Mouse (Mus musculus): ENCODE results near the gene Acadvl. TPM values are rescaled to one million over a fixed set of nuclear protein-coding genes. Genes with fewer than 3 reads are reported as not detected.

Gene Acadvl
- total RNA-seq (2014; rRNA removed) (35.9 and 42.7 TPM in 2 replicates), polyA plus RNA-seq (2015; fragmentation: Nextera tagmentation; extraction: Ambion mirVana) (62.1 and 64.2 TPM in 2 replicates)

GRCm38 (mm10) chr11:70014880-70015558 lies at the start of gene Acadvl:
Gene Acadvl (minus strand): TSS chr11:70015411.
- Histone ChIP-seq H3K4me2 (ENCODE audit: low read depth, low read length, poor library complexity, severe bottlenecking) (peak within 1 kb of the TSS; percentile 73), H3K9me3 (ENCODE audit: low read length) (no peaks in the 10 kb centered on the region), H3K9ac (replicated peaks; ENCODE audit: low read length, poor library complexity, severe bottlenecking) (peak within 1 kb of the TSS; percentile 72), H3K4me1 (ENCODE audit: insufficient read depth, low read length) (peaks cover 16% of the 10 kb centered on the region; the same call in 1 of the 2 replicates), H3K27me3 (ENCODE audit: insufficient read depth, low read length) (no peaks in the 10 kb centered on the region), H3K4me3 (ENCODE audit: low read depth, low read length) (peak within 1 kb of the TSS; percentile 59), H3K36me3 (ENCODE audit: insufficient read depth, low read length) (peaks cover 35% of the 10 kb centered on the region), H3K27ac (ENCODE audit: low read depth, low read length) (peak within 1 kb of the TSS; percentile 72)
- peak; percentile 91 for DNase-seq (ENCODE audit: low spot score)
- under 1% methylated on average over 35 of the region's 35 CpGs for WGBS
- TF ChIP-seq CTCF (IDR thresholded peaks at IDR 0.05), result peak; percentile 65
- ATAC-seq (ENCODE audit: low FRiP score), result peak; percentile 66

- DNase-seq (ENCODE audit: low spot score), result no peak
- 69% methylated on average over 3 of the region's 3 CpGs for WGBS
- no peaks in the 10 kb centered on the region for H3K27me3 ChIP-seq (ENCODE audit: insufficient read depth, low read length)
- no peak for ATAC-seq (ENCODE audit: low FRiP score)
- no peak overlapping the region for H3K27ac ChIP-seq (ENCODE audit: low read depth, low read length)
- H3K4me3 ChIP-seq (ENCODE audit: low read depth, low read length), result no peak overlapping the region
- no peak overlapping the region for H3K9ac ChIP-seq (replicated peaks; ENCODE audit: low read length, poor library complexity, severe bottlenecking)
- H3K4me1 ChIP-seq (ENCODE audit: insufficient read depth, low read length), result no peaks in the 10 kb centered on the region
- no peak; the same call in 1 of the 2 replicates for TF ChIP-seq CTCF (IDR thresholded peaks at IDR 0.05)
- no peaks in the 10 kb centered on the region for H3K36me3 ChIP-seq (ENCODE audit: insufficient read depth, low read length)
- no peaks in the 10 kb centered on the region for H3K9me3 ChIP-seq (ENCODE audit: low read length)
- no peak overlapping the region for H3K4me2 ChIP-seq (ENCODE audit: low read depth, low read length, poor library complexity, severe bottlenecking)
Measured at GRCm38 (mm10) chr11:70063053-70063452, 47.8 kb upstream of the Acadvl start.

- no peak for DNase-seq (ENCODE audit: low spot score)
- no peak for ATAC-seq (ENCODE audit: low FRiP score)
- Histone ChIP-seq H3K36me3 (ENCODE audit: insufficient read depth, low read length) (no peaks in the 10 kb centered on the region), H3K9me3 (ENCODE audit: low read length) (no peaks in the 10 kb centered on the region), H3K4me3 (ENCODE audit: low read depth, low read length) (no peak overlapping the region), H3K4me2 (ENCODE audit: low read depth, low read length, poor library complexity, severe bottlenecking) (no peak overlapping the region), H3K9ac (replicated peaks; ENCODE audit: low read length, poor library complexity, severe bottlenecking) (no peak overlapping the region), H3K27ac (ENCODE audit: low read depth, low read length) (no peak overlapping the region), H3K27me3 (ENCODE audit: insufficient read depth, low read length) (no peaks in the 10 kb centered on the region), H3K4me1 (ENCODE audit: insufficient read depth, low read length) (no peaks in the 10 kb centered on the region)
- WGBS, result 70% methylated on average over 6 of the region's 6 CpGs
- TF ChIP-seq CTCF (IDR thresholded peaks at IDR 0.05), result no peak
Measured at GRCm38 (mm10) chr11:70059930-70060329, 44.7 kb upstream of the Acadvl start.

GRCm38 (mm10) chr11:70057805-70058204 lies 42.6 kb upstream of the Acadvl start:
- Histone ChIP-seq H3K4me3 (ENCODE audit: low read depth, low read length) (no peak overlapping the region), H3K9me3 (ENCODE audit: low read length) (no peaks in the 10 kb centered on the region), H3K9ac (replicated peaks; ENCODE audit: low read length, poor library complexity, severe bottlenecking) (no peak overlapping the region), H3K4me2 (ENCODE audit: low read depth, low read length, poor library complexity, severe bottlenecking) (no peak overlapping the region), H3K4me1 (ENCODE audit: insufficient read depth, low read length) (no peaks in the 10 kb centered on the region), H3K27me3 (ENCODE audit: insufficient read depth, low read length) (no peaks in the 10 kb centered on the region), H3K36me3 (ENCODE audit: insufficient read depth, low read length) (no peaks in the 10 kb centered on the region), H3K27ac (ENCODE audit: low read depth, low read length) (no peak overlapping the region)
- DNase-seq (ENCODE audit: low spot score) (no peak), ATAC-seq (ENCODE audit: low FRiP score) (no peak)
- TF ChIP-seq CTCF (IDR thresholded peaks at IDR 0.05), result no peak
- 78% methylated on average over 9 of the region's 9 CpGs for WGBS

- H3K4me2 ChIP-seq (ENCODE audit: low read depth, low read length, poor library complexity, severe bottlenecking), result peak overlapping the region; percentile 26; the same call in 1 of the 2 replicates
- H3K27me3 ChIP-seq (ENCODE audit: insufficient read depth, low read length), result no peaks in the 10 kb centered on the region
- H3K36me3 ChIP-seq (ENCODE audit: insufficient read depth, low read length), result no peaks in the 10 kb centered on the region
- H3K4me1 ChIP-seq (ENCODE audit: insufficient read depth, low read length), result no peaks in the 10 kb centered on the region
- DNase-seq (ENCODE audit: low spot score) (peak; percentile 66), ATAC-seq (ENCODE audit: low FRiP score) (peak; percentile 59; the same call in 1 of the 2 replicates)
- TF ChIP-seq CTCF (IDR thresholded peaks at IDR 0.05), result peak; percentile 94
- no peak overlapping the region for H3K4me3 ChIP-seq (ENCODE audit: low read depth, low read length)
- H3K27ac ChIP-seq (ENCODE audit: low read depth, low read length), result no peak overlapping the region
- no peak overlapping the region for H3K9ac ChIP-seq (replicated peaks; ENCODE audit: low read length, poor library complexity, severe bottlenecking)
- WGBS, result 22% methylated on average over 18 of the region's 18 CpGs
- H3K9me3 ChIP-seq (ENCODE audit: low read length), result no peaks in the 10 kb centered on the region
Measured at GRCm38 (mm10) chr11:70055618-70056214, 40.5 kb upstream of the Acadvl start.
